Mouse (Mus musculus) lung, adult 2 months (tissue): ENCODE results near the gene Pcx.
A peak's percentile ranks its signal among the peaks of the same experiment; 100 is the strongest.

Experiments
- CTCF ChIP-seq: fragments of 200-500 bp; IDR thresholded peaks from 2 replicates; pipeline ENCODE4 v1.5.1; 2011; ENCODE audit warnings: mild to moderate bottlenecking, low read length, control low read depth; ENCODE audit not compliant: insufficient read depth
- POLR2A ChIP-seq: fragments of 200-500 bp; IDR thresholded peaks from 2 replicates; pipeline ENCODE4 v1.6.1; 2011; ENCODE audit warnings: low read depth, mild to moderate bottlenecking, control low read depth, low read length, borderline replicate concordance; ENCODE audit errors: extremely low read depth

DNA sequence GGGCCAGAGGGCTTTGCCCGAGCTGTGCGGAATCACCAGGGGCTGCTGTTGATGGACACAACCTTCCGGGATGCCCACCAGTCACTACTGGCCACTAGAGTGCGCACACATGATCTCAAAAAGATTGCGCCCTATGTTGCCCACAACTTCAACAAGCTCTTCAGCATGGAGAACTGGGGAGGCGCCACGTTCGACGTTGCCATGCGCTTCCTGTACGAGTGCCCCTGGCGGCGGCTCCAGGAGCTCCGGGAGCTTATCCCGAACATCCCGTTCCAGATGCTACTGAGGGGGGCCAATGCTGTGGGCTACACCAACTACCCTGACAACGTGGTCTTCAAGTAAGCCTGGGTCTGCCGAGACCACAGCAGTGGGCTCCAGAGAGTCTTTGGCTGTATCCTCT lies 107.9 kb downstream of the Pcx start:
- 0 out of 2 replicates have a peak, but pooled peaks have one; percentile 1 for TF ChIP-seq CTCF
- TF ChIP-seq POLR2A: no peak
